Comparison of ENCODE assay signal across 14 mouse cellular contexts in genomic region chr3:52854560-52854959, GRCm38 (mm10).
"Had no signal": no experiment of that assay in that cellular context is flagged by ENCODE, and none has a peak within 500 bp of the region (broad histone marks: within the 10 kb centered on the region; RNA-seq: fewer than 3 reads in every experiment).

No protein-coding gene starts in this region.

- H3K4me1 ChIP-seq: midbrain, embryonic 13.5 days; midbrain, embryonic 15.5 days; neural tube, embryonic 12.5 days; stomach, embryonic 15.5 days had no signal

- H3K36me3 ChIP-seq: midbrain, embryonic 13.5 days; midbrain, embryonic 15.5 days; neural tube, embryonic 12.5 days; stomach, embryonic 15.5 days had no signal

- H3K27me3 ChIP-seq: megakaryocyte, embryonic 14.5 days; midbrain, embryonic 13.5 days; midbrain, embryonic 15.5 days; neural tube, embryonic 12.5 days; stomach, embryonic 15.5 days had no signal

- ATAC-seq: midbrain, embryonic 13.5 days; midbrain, embryonic 15.5 days had no signal

- H3K9ac ChIP-seq: lung, embryonic 14.5 days; midbrain, embryonic 13.5 days; midbrain, embryonic 15.5 days; neural tube, embryonic 12.5 days; stomach, embryonic 15.5 days had no signal

- H3K4me3 ChIP-seq: megakaryocyte, embryonic 14.5 days; midbrain, embryonic 13.5 days; midbrain, embryonic 15.5 days; neural tube, embryonic 12.5 days; stomach, embryonic 15.5 days had no signal

- DNase-seq: lung, adult 18-20 months; lung, embryonic 14.5 days; lung, postnatal 10 days; right cerebral cortex, postnatal 14 days; thymus, adult 2 months; thymus, postnatal 25 days; thymus, postnatal 4 days had no signal

- H3K27ac ChIP-seq: macrophage; midbrain, embryonic 13.5 days; midbrain, embryonic 15.5 days; neural tube, embryonic 12.5 days; stomach, embryonic 15.5 days; stomach, postnatal 0 days had no signal
